Mouse (Mus musculus) spleen, adult 18-20 months (tissue): ENCODE measurements at regions not wholly inside any gene's neighbourhood (a gene's known extent, or its start where the extent isn't known, plus 50 kb on each side); places are given as distances from the start of the nearest gene placed in this dataset.
A peak's percentile ranks its signal among the peaks of the same experiment; 100 is the strongest.
"Not testable (repeated sequence)": the region's sequence is repeated elsewhere in the genome, so short reads cannot be mapped to it uniquely, and the experiment has no call there.

Source experiments
- DNase-seq, 2 experiments: peaks; one replicate each; pipeline ENCODE4 v3.0.0; 2022; ENCODE audit warnings: mixed read lengths in 2 of 2

DNA sequence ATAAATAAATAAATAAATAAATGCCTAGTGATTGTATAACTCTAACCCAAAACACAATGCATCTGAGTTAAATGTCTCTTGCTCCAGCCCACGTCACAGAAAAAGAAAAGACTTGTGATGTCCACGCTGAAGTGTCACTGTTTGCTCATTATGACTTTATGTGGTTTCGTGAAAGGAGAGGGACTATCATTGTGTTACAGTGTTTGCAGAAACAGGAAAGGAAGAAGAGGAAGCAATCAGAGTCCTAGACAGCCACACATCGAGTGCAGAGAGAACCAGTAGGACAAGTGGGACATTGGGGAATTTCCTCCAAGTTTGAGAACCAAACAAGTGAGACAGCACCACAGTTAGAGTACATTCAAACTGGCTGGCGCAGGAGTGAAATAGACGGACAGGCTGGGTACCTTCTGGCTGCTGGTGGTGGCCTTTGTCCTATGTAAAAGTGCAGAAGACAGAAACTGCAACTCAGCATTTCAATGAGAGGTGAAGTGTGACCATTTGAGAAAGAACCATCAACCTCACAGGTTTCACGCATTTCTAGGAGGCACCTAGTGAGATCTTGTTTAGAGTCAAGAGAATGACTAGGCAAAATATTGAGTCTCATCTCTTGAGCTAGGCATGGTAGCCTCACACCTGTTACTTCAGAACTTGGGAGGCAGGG, 59.6 kb downstream of the Fasl start:
- no peak for DNase-seq

DNA sequence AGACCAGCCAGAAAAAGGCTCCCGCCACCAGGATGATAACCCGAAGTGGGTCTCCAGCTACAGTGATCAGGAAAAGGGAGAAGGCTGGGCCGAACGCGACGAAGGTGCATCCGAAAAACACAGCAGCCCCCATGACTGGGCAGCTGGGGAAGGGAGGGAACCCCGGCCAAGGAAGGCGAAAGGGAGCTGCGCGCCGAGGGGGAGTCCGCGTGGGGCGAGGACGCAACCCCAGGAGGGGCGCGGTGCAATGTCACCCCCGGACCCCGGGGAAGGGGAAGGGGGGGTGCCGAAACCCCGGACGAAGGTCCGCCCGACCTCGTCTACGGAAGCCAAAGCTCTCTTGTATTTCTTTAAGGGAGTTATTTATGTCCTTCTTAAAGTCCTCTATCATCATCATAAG, 60.9 kb downstream of the Fasl start:
- not testable (repeated sequence) for DNase-seq

DNA sequence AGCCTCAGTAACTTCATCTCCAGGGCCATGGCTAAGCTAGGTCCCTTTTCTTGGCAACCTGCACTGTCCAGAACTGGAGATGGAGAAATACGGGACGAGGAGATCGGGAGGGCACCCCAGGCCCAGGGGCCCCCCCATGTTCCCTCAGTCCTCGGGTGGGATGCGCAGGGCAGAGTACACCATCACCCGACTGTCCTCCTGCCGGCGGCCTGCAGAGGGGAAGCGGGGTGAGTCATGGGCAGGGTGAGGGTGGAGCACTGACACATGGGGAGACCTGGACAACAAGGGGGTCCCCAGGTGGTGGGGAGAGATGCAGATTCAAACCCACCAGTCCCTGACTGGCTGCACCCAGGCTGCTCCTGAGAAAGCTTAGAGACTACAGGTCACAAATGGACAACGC, 62.2 kb downstream of the Fasl start:
- not testable (repeated sequence) for DNase-seq

DNA sequence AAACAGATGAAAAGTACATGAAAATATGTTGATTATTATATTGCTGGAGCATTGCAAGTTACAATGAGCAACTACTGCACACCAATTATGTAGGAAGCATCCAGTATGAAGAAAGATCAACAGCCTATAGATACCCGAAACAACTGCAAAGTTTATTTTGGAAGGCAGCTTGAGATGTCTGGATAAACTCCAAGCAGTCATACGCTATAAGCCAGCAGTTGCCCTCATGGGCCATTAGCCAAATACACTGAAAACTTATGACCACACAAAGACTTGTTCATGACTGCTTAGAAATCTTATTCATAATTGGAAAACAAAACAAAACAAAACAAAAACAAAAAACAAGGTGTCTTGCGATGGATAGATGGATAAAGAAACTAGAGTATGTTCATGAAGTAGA, 68.4 kb downstream of the Fasl start:
- no peak for DNase-seq

DNA sequence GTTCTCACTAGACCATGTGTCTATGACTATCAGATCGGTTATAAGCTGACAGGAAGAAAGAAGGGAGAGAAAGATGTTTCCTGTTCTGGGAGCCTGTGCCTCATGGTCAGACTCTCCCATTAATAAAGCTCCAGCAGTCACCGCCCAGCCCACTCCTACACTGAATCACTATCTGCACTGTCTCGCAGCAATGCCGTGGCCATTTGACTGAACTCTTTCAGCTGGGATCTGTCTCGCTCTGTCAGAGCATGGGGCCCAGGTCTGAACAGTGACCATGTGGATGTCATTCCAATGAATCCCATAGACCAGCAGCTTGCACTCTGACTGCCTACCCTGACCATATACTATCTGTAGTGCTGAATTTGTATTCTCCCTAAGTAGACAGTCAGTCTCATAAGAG, 70.0 kb downstream of the Fasl start:
- DNase-seq: no peak

DNA sequence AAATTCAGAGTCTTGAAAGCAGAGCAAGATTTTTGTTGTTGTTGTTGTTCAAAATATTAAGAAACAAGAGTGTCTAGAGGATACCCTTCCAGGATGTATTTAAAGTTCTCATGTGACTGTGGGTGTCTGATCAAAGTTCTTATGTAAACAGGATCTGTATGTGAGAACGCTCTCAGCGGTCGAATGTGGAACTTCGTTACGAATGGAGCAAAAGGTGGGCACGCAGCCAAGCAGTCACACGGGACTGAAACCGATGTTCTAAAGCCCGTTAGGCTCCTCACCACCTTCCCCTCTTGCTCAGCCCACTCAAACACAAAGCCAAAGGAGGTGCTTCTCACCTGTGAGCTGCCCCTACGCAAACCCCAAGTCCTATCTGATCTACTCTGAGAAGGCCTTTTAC, 75.4 kb downstream of the Fasl start:
- peak; percentile 53 to 65 for DNase-seq

DNA sequence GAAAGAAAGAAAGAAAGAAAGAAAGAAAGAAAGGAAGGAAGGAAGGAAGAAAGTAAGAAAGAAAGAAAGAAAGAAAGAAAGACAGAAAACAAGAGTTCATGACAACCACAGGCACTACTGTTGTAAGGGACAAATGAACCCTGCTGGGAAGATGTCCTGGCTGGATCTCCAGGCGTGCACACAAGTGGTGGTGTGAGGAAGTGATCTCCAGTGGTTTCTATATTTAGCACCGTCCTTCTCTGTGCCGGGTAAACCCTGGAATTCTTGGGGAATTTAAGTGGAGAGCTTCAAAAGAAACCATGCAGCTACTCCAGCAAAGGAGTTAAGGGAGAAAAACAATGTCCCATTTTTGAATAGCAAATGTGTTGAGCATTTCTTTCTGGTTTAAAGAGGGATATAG, 76.0 kb downstream of the Fasl start:
- DNase-seq: no peak

DNA sequence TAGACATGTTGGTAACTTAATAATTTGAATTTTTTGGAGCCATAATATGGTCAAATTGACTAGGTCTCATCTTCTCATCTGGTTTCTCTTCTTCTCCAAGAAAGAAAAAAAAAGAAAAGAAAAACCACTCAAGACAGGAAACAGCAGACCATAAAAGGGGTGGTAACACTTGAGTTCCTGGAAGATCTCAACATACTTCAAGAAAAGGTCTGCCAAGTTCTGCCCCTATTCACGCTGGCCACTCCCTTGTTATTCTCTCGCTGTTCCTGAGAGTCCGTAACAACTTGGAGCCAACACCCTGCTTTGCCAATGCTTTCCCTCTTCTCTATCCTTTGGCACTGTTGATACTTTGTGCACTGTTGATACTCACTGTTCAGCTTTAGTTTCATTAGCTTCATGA, 81.2 kb downstream of the Fasl start:
- DNase-seq: no peak

DNA sequence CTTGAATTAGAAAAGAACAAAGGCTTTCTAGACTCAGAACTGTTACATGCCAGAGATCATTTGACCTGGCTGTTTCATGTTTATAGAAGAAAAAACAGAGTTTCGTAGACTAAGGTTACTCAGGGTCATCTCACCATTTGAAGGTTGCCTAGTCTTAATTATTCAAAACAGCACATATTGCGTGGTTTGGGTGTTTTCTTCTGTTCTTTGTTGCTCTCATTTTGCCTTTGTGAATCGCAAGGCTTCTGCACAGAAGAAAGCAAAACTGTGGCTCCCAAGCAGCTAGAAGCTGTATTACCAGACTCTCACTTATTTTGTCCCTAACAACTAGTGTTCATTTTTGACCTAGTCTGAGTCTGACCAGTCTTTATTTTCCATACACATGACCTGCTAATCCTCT, 83.3 kb downstream of the Fasl start:
- DNase-seq: no peak

DNA sequence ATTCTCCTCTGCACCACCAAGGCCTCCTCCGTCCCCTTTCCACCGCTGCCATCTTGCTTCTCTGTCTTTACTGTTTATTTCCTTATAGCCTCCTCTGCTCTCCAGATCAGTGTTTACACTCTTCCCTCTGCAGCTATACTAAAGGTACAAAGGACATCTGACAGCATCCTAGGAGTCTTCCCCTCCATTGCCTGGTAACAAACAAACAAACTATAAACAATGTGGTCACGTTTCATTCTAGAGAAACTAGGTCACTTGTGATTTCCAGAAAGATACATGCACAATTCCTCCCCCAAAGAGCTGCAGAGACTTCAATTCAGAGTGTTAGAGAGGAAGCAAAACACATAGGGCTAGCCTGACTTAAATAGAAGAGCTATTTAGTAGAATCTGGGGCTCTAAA, 83.8 kb downstream of the Fasl start:
- no peak for DNase-seq

DNA sequence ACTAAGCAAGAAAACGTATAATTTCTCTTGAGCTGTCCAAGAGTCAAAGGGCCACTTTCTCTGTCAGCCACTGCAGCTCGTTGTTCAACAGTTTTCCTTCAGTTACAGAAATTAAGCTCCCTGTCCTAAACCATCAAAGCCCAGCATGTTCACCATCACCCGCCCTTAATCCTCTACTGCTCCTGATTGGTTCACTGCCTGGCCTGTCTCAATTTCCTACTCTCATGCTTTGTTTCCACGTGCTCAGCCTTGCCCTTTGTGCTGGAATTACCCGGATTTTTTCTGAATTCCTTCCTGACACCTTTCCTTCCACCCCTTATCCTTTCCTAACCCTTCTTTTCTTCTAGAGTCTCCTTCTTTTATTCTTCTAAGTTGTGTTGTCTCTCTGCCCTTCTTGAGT, 92.4 kb downstream of the Fasl start:
- no peak for DNase-seq

DNA sequence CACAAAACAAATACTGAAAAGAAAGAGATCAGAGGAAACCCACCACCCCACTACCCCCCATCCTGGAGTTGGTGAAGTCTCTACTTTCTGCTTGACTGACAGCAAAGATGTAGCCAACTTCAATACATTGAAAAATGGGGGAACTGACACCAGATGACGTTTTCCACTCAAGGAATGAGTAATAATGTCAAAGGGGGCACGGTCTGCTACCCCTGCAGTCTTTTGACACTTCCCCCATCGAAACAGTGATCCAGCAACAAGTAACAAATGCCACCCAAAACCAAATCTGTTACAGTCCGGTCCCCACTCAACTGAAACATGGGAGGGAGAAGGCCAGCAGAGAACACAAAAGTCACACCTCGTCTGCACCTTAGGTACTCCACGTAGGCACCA, 94.5 kb downstream of the Fasl start:
- no peak for DNase-seq

DNA sequence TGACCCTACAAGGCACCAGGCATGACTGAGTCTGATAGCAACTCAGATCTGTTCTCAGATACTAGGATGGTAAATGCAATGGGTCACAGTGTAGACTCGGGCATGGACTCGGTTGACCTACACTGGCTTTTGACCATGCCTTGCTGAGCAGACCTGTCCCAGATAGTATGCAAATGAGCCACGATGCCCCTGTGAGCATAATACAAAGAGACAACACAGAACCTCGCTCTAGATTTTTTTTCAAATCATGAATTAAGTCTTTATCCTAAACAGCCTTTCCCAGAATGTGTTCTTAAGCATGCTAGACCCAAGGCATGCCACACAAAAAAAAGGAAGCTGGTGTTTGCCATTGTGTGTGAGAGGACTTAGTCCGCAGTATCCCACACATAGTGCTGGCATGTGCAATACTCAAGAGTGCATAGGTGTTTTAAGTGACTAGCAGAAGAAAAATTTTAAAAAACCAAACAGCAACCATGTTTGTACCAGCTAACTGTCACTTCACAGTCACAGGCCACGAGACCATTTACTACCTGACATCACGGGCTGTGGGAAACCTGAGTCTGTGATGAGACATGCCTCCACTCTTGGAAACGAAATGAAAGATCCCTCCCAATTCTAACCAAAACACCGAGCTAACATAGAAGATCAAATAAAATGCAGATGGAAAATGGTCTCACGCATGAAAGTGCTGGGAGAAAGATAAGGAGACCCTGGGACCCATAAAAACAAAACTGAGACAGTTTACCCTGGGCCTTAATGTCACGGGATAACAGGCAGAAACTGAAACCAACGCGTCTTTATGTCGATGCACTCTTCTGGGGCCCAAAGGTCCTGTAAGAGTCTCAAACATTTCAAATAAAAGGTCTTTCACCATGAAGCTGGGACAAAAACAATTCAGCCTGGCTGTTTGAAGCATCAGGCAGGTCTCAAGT, 95.2 kb downstream of the Fasl start:
- no peak for DNase-seq

DNA sequence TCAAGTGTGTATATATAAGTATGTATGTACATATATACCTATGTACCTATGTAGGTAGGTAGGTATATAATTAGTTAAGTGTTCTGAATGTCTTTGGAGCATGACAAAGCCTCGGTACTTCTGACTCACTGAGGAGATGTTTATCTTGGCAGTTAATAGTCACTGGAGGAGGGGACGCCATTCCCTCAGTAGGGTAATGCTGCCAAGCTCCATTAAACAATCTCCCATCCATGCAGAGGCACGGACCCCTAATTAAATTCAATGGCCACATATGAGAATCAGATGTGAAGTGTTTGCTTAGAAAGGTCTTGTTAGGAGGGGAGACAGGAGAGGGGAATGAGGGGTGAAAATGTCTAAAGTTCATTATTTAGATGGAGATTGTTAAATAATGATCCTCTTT, 99.3 kb downstream of the Fasl start:
- no peak for DNase-seq

DNA sequence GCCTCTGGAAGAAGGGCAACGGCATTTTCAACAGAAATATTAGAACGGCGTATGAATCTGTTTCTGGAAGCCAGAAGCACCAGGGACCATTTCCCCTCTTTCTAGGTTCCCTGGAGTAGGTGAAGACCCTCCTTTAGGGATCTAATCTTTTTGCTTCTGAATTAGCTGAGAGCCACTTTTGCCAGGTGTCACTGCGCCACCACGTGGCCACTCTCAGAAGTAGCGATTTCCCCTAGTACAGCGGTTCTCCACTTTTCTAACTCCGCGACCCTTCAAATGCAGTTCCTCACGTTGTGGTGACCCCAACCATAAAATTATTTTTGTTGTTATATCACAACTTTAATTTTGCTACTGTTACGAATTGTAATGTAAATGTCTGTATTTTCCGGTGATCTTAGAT, 100.7 kb downstream of the Fasl start:
- DNase-seq: peak; percentile 24 to 65

DNA sequence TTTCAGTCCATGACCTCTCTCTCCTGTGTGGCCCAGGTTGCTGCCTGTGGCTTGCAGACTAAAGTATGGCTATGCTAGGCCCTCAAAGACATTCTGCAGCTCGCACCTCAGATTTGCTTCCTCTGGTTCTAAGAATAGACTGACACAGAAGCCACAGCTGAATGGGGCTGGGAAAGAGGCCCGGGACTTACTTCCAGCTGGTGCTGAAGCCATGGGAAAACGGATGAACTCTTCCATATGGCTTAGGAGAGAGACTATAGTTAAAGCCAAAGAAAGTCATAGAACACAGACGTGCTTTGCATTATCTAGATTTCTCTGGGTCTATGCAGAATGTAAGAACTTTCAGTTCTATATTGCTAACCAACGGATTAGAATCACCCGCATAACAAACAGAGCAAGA, 107.7 kb downstream of the Fasl start:
- DNase-seq: no peak

DNA sequence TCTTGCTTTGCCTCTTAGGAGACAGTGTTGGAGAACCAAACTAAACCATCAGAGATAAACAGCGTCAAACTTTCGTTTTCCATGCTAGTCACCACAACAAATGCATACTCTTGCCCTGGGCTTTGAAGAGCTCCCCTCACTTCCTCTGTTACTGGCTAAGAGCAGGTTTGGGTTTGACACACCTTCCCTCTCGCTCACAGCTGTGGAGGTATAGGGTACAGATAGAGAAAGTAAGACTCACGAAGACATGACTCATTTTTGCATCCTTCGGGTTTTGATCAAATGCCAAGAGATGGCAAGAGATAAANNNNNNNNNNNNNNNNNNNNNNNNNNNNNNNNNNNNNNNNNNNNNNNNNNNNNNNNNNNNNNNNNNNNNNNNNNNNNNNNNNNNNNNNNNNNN, 117.4 kb downstream of the Fasl start:
- DNase-seq: no peak

DNA sequence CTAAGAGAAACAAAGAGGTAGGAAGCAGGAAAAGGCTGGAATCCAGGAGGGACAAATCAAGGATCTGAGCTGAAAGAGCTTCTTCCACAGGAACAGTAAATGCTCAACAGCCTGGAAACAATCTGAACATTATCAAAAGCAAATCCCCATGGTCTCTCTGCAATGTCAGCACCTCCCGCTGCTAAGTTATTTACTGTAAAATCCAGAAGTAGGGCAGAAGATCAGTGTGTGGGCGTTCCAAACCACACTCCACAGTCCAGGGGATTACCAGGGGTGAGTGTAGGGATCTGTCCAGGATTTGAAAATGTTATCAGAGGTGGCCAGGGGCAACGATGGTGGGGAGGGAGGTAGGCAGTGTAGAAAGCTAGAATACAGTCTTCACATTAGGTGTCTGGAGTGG, 124.0 kb downstream of the Fasl start:
- DNase-seq: no peak

DNA sequence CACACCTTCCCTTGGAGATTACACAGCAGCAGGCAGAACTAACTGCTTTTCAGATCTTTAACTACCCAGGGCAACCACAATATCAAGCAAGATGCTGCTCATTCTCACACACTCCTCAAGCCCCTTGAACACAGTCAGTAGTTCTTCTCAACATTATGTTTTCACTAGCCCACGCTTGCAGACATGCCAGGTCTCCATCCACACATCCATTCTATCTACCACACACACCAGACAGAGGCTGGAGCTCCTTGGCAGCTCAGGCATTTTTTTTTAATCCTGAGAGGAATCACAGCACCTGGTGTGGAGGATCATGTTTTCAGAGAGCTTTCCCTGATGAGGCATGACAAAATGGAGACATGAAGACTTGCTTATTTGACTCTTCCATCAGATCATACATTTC, 124.9 kb downstream of the Fasl start:
- no peak for DNase-seq

DNA sequence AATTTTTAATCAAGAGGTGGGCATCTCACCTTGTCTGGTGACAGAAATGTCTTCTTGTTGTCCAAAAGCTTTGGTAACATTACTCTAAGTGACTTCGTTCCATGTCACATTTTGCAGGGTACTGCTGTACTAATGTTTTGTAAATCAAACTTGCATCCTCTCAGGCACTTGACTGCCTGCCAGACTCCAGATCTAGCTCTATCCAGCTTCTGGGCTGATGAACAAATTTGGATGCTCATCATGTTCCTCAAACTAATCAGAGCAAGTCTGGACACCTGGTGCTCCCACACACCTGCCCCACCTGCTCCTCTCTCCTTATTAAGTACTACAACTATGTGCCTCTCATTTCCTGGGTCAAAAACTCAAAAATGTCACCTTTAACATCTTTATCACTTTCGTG, 126.1 kb downstream of the Fasl start:
- no peak for DNase-seq

DNA sequence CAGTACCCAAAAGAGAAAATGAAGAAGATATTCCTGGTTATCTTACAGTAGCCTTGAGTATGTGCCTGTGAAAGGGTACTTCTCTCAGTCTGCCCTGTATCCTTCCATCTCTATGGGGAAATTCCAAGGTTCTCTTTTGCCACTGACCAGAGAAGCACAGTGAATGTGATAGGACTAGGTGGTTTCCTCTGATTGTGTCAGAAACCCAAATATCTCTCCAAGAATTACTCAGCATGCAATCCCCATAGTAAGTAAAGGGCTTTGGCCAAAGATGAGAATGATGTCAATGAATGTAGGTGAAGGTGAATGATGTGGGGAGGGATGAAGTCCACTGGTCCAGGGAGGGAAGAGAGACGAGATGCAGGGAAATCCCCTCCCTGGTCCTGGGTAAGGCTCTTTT, 130.8 kb downstream of the Fasl start:
- DNase-seq: no peak

DNA sequence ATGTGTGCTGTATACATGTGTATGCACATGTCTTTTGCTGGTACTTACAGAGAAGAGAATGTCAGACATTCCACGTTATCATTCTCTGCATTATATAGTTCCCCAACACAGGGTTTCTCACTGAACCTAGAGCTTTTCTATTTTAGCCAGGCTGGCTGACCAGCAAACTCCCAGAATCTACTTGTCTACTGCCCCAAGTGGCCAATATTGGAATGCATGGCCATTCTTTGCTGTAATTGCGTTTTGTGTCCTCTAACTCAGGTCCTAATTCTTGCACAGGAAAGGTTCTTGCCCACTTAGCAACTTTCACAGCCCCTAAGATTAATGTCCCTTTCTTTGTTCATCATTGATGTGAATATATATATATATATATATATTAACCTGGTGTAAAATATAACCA, 138.9 kb downstream of the Fasl start:
- DNase-seq: no peak

DNA sequence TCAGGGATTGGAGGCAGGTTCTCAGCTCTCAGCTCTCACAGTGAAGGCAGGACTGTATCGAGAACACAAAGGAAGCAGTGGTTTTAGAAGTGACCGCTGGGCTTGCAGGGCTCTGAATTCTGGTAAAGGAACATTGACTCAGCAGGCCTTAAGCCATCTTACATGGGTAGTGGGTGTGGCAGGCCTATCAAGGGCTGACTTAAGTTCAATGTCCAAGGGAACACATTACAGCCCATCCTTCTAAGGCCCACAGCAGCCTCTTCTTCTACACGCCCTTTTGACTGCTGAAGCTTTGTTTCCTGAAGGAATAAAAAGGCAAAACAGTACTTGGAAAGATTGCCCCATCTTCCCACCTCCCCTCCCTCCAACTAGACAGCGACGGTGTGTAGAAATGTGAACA, 137.6 kb downstream of the Tnfsf18 start:
- DNase-seq: no peak

DNA sequence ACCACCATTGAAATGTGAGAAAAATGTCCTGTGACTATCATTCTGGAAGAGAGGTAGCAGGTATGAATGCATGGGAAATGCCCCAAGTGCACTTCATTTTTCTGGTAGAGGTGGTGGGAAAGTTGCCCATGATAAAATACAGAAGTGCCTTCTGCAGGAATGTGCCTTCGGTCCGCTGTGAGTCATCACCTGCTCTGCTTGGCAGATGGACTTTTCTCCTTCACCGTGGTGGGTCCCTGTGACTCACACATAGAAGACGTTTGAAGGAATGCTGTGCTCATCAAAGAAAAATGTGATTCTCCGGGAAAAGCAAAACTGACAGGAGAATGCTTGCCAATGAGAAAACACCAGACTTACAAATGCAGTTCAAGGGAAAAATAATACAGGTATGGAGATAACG, 126.8 kb downstream of the Tnfsf18 start:
- DNase-seq: no peak

DNA sequence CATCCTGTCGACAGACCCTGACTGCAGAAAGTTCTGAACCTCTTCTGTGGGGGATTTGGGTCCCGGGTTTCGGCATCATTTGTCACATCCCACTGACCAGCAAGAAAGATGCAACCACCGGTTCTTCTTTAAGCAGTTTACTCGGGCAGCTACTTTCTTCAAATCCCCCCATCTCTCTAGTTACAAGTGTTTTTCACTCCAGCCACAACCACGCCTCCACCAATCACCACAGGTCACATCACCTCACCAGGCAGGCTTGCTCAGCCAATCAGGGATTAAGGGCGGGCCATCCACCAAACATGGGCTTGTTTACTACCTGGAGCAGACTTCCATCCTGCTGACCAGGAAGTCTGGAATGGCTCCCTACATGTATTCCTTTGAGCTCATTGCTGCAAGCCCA, 119.6 kb downstream of the Tnfsf18 start:
- not testable (repeated sequence) for DNase-seq
